Comparison of ENCODE assay signal across 8 mouse cellular contexts in genomic region chr17:34263068-34263467, GRCm38 (mm10). TPM values are rescaled to one million over a fixed set of nuclear protein-coding genes. Genes with fewer than 3 reads are reported as not detected.
DNase-seq lines count a peak whose midpoint lies in the region; ATAC-seq and TF ChIP-seq lines count a peak whose summit lies in the region.

No protein-coding gene starts in this region.

- peaks cover 10% of the 10 kb centered on the region; the same call in 1 of the 2 replicates for H3K4me1 ChIP-seq in heart, embryonic 16.5 days (ENCODE audit: control insufficient read depth, insufficient read depth, low read length)
- peaks cover 11% of the 10 kb centered on the region; the same call in 1 of the 2 replicates for H3K4me1 ChIP-seq in liver, embryonic 12.5 days
- peaks cover 23% of the 10 kb centered on the region for H3K4me1 ChIP-seq in stomach, embryonic 15.5 days

- TF ChIP-seq POLR2A in brain, embryonic 14.5 days (IDR thresholded peaks at IDR 0.05; ENCODE audit: borderline replicate concordance, extremely low read depth, insufficient read depth, insufficient read length, poor library complexity, severe bottlenecking) = no peak

- H3K9ac ChIP-seq in heart, embryonic 16.5 days (ENCODE audit: low read length) = peak overlapping the region; percentile 61
- H3K9ac ChIP-seq in liver, embryonic 12.5 days = no peak overlapping the region
- no peak overlapping the region for H3K9ac ChIP-seq in stomach, embryonic 15.5 days

- no peak for TF ChIP-seq CTCF in brain, embryonic 14.5 days (IDR thresholded peaks at IDR 0.05; ENCODE audit: borderline replicate concordance, extremely low read depth, insufficient read depth, insufficient read length)

- H3K27me3 ChIP-seq in heart, embryonic 16.5 days (ENCODE audit: control insufficient read depth, insufficient read depth, low read length) = peaks cover 13% of the 10 kb centered on the region
- peaks cover 80% of the 10 kb centered on the region for H3K27me3 ChIP-seq in liver, embryonic 12.5 days (replicated peaks)
- H3K27me3 ChIP-seq in stomach, embryonic 15.5 days (replicated peaks) = peaks cover 33% of the 10 kb centered on the region

- no peak overlapping the region for H3K27ac ChIP-seq in heart, embryonic 16.5 days (ENCODE audit: low read length)
- no peak overlapping the region for H3K27ac ChIP-seq in liver, embryonic 12.5 days
- no peak overlapping the region for H3K27ac ChIP-seq in stomach, embryonic 15.5 days

- H3K9me3 ChIP-seq in heart, embryonic 16.5 days (replicated peaks; ENCODE audit: control insufficient read depth, low read length) = no peaks in the 10 kb centered on the region
- H3K9me3 ChIP-seq in liver, embryonic 12.5 days (replicated peaks) = no peaks in the 10 kb centered on the region
- no peaks in the 10 kb centered on the region for H3K9me3 ChIP-seq in stomach, embryonic 15.5 days

- H3K36me3 ChIP-seq in heart, embryonic 16.5 days (ENCODE audit: control insufficient read depth, insufficient read depth) = no peaks in the 10 kb centered on the region
- no peaks in the 10 kb centered on the region for H3K36me3 ChIP-seq in liver, embryonic 12.5 days
- H3K36me3 ChIP-seq in stomach, embryonic 15.5 days = no peaks in the 10 kb centered on the region

- H3K4me3 ChIP-seq in heart, embryonic 16.5 days (ENCODE audit: low read length) = peak overlapping the region; percentile 65
- H3K4me3 ChIP-seq in liver, embryonic 12.5 days = peak overlapping the region; percentile 49
- peak overlapping the region; percentile 46 for H3K4me3 ChIP-seq in stomach, embryonic 15.5 days (replicated peaks)

- ATAC-seq in CD4-positive, CD25-positive, alpha-beta regulatory T cell, adult 4 months = peak; percentile 85
- peak; percentile 68 for ATAC-seq in erythroblast, adult 5-6 weeks (replicated peaks; ENCODE audit: low FRiP score, poor library complexity, severe bottlenecking)
- ATAC-seq in heart, embryonic 16.5 days (replicated peaks; ENCODE audit: extremely low read depth, insufficient read depth, low FRiP score) = peak; percentile 71
- peak; percentile 62; the same call in 1 of the 2 replicates for ATAC-seq in liver, embryonic 12.5 days
- ATAC-seq in stomach, embryonic 15.5 days (ENCODE audit: insufficient read depth, low FRiP score, low read depth) = peak; percentile 69

- H3K4me2 ChIP-seq in heart, embryonic 16.5 days (ENCODE audit: low read depth, low read length) = peak overlapping the region; percentile 99
- peak overlapping the region; percentile 85 for H3K4me2 ChIP-seq in liver, embryonic 12.5 days
- H3K4me2 ChIP-seq in stomach, embryonic 15.5 days = peak overlapping the region; percentile 98

- DNase-seq in brain, embryonic 14.5 days (ENCODE audit: low read depth) = peak; percentile 89
- DNase-seq in kidney, postnatal 14 days = peak; percentile 85
- peak; percentile 80 to 90 for DNase-seq in natural killer cell, adult 2 months (ENCODE audit: low spot score in 2 of 2)

- WGBS in heart, embryonic 16.5 days = under 1% methylated on average over 8 of the region's 8 CpGs
- 1% methylated on average over 8 of the region's 8 CpGs for WGBS in liver, embryonic 12.5 days (ENCODE audit: insufficient replicate concordance)
- under 1% methylated on average over 8 of the region's 8 CpGs for WGBS in stomach, embryonic 15.5 days

RNA-seq across cellular contexts. Expression of gene H2-Ab1, which starts 5.6 kb away (rescaled TPM):
- 10 to 100 TPM in 1 of 2 experiments, 1 to 10 TPM in 1; 8.9 to 77.0 TPM for polyA plus RNA-seq in CD4-positive, CD25-positive, alpha-beta regulatory T cell, adult 4 months (2017; shearing (Covaris generic))
- polyA plus RNA-seq in brain, embryonic 14.5 days (2012; rRNA removed) = 1.4 and 1.7 TPM in 2 replicates
- total RNA-seq in erythroblast, adult 5-6 weeks (2015; ENCODE audit: low replicate concordance) = 60.8 and 138 TPM in 2 replicates
- 38.6 and 79.7 TPM in 2 replicates for total RNA-seq in erythroblast, adult 5-6 weeks (2017; ENCODE audit: low replicate concordance)
- polyA plus RNA-seq in heart, embryonic 16.5 days (2015; fragmentation: Nextera tagmentation; extraction: Ambion mirVana) = 79.1 and 172 TPM in 2 replicates
- polyA plus RNA-seq in liver, embryonic 12.5 days (2016; fragmentation: Nextera tagmentation; extraction: Ambion mirVana) = 2.9 and 3.1 TPM in 2 replicates
- polyA plus RNA-seq in stomach, embryonic 15.5 days (2015; fragmentation: Nextera tagmentation; extraction: Ambion mirVana) = 13.3 and 18.1 TPM in 2 replicates

RNA-seq across cellular contexts. Expression of gene H2-Ob, which starts 24.4 kb away (rescaled TPM):
- polyA plus RNA-seq in CD4-positive, CD25-positive, alpha-beta regulatory T cell, adult 4 months (2017; shearing (Covaris generic)) = 100 to 1,000 TPM in 1 of 2 experiments, 10 to 100 TPM in 1; 81.1 to 105 TPM
- 0.04 and 0.11 TPM in 2 replicates for polyA plus RNA-seq in brain, embryonic 14.5 days (2012; rRNA removed)
- total RNA-seq in erythroblast, adult 5-6 weeks (2015; ENCODE audit: low replicate concordance) = 4.8 and 8.1 TPM in 2 replicates
- 1.4 TPM in 1 of 2 replicates, not detected in the other for total RNA-seq in erythroblast, adult 5-6 weeks (2017; ENCODE audit: low replicate concordance)
- 0.17 and 0.24 TPM in 2 replicates for polyA plus RNA-seq in heart, embryonic 16.5 days (2015; fragmentation: Nextera tagmentation; extraction: Ambion mirVana)
- polyA plus RNA-seq in liver, embryonic 12.5 days (2016; fragmentation: Nextera tagmentation; extraction: Ambion mirVana) = 0.05 and 0.19 TPM in 2 replicates
- polyA plus RNA-seq in stomach, embryonic 15.5 days (2015; fragmentation: Nextera tagmentation; extraction: Ambion mirVana) = 0.17 and 0.18 TPM in 2 replicates

RNA-seq across cellular contexts. Expression of gene H2-Aa, which starts 24.6 kb away (rescaled TPM):
- polyA plus RNA-seq in CD4-positive, CD25-positive, alpha-beta regulatory T cell, adult 4 months (2017; shearing (Covaris generic)) = 100 to 1,000 TPM in 1 of 2 experiments, 10 to 100 TPM in 1; 11.3 to 101 TPM
- polyA plus RNA-seq in brain, embryonic 14.5 days (2012; rRNA removed) = 0.50 and 0.51 TPM in 2 replicates
- total RNA-seq in erythroblast, adult 5-6 weeks (2015; ENCODE audit: low replicate concordance) = 92.2 and 127 TPM in 2 replicates
- total RNA-seq in erythroblast, adult 5-6 weeks (2017; ENCODE audit: low replicate concordance) = 32.1 and 32.2 TPM in 2 replicates
- polyA plus RNA-seq in heart, embryonic 16.5 days (2015; fragmentation: Nextera tagmentation; extraction: Ambion mirVana) = 35.2 and 72.7 TPM in 2 replicates
- 0.11 TPM in 1 of 2 replicates, not detected in the other for polyA plus RNA-seq in liver, embryonic 12.5 days (2016; fragmentation: Nextera tagmentation; extraction: Ambion mirVana)
- 4.9 and 5.7 TPM in 2 replicates for polyA plus RNA-seq in stomach, embryonic 15.5 days (2015; fragmentation: Nextera tagmentation; extraction: Ambion mirVana)

RNA-seq across cellular contexts. Expression of gene H2-Eb1, which starts 42.6 kb away (rescaled TPM):
- 10 to 100 TPM; 12.7 to 77.2 TPM for polyA plus RNA-seq in CD4-positive, CD25-positive, alpha-beta regulatory T cell, adult 4 months (2017; shearing (Covaris generic))
- polyA plus RNA-seq in brain, embryonic 14.5 days (2012; rRNA removed) = 0.93 and 1.6 TPM in 2 replicates
- 6.5 and 9.8 TPM in 2 replicates for total RNA-seq in erythroblast, adult 5-6 weeks (2015; ENCODE audit: low replicate concordance)
- 15.9 and 53.1 TPM in 2 replicates for total RNA-seq in erythroblast, adult 5-6 weeks (2017; ENCODE audit: low replicate concordance)
- 20.8 and 54.0 TPM in 2 replicates for polyA plus RNA-seq in heart, embryonic 16.5 days (2015; fragmentation: Nextera tagmentation; extraction: Ambion mirVana)
- 0.15 and 0.37 TPM in 2 replicates for polyA plus RNA-seq in liver, embryonic 12.5 days (2016; fragmentation: Nextera tagmentation; extraction: Ambion mirVana)
- polyA plus RNA-seq in stomach, embryonic 15.5 days (2015; fragmentation: Nextera tagmentation; extraction: Ambion mirVana) = 4.8 and 5.0 TPM in 2 replicates

RNA-seq across cellular contexts. Expression of gene Tap2, which starts 59.7 kb away (rescaled TPM):
- polyA plus RNA-seq in CD4-positive, CD25-positive, alpha-beta regulatory T cell, adult 4 months (2017; shearing (Covaris generic)) = 100 to 1,000 TPM in 1 of 2 experiments, 10 to 100 TPM in 1; 78.9 to 260 TPM
- polyA plus RNA-seq in brain, embryonic 14.5 days (2012; rRNA removed) = 0.93 and 1.1 TPM in 2 replicates
- total RNA-seq in erythroblast, adult 5-6 weeks (2015; ENCODE audit: low replicate concordance) = 0.38 and 5.2 TPM in 2 replicates
- 7.8 and 11.2 TPM in 2 replicates for total RNA-seq in erythroblast, adult 5-6 weeks (2017; ENCODE audit: low replicate concordance)
- 10.9 and 21.4 TPM in 2 replicates for polyA plus RNA-seq in heart, embryonic 16.5 days (2015; fragmentation: Nextera tagmentation; extraction: Ambion mirVana)
- 5.6 and 6.9 TPM in 2 replicates for polyA plus RNA-seq in liver, embryonic 12.5 days (2016; fragmentation: Nextera tagmentation; extraction: Ambion mirVana)
- 5.5 and 7.0 TPM in 2 replicates for polyA plus RNA-seq in stomach, embryonic 15.5 days (2015; fragmentation: Nextera tagmentation; extraction: Ambion mirVana)

Comparison
In these comparisons a context has a peak if more than half of its experiments do, and no peak if none do; other contexts are left out.
1. RNA of gene H2-Ob, which starts 24.4 kb away (polyA plus RNA-seq): 81.1 to 105 TPM in CD4-positive, CD25-positive, alpha-beta regulatory T cell, adult 4 months; 0.17 to 0.24 TPM in heart, embryonic 16.5 days, 0.17 to 0.18 TPM in stomach, embryonic 15.5 days, 0.05 to 0.19 TPM in liver, embryonic 12.5 days and 0.04 to 0.11 TPM in brain, embryonic 14.5 days; every median in the first group is over 10 times any median in the second.
2. Peak in every context shown above with its lines, with median percentiles within 50 percentile points of each other: ATAC-seq, DNase-seq, H3K4me2 ChIP-seq and H3K4me3 ChIP-seq.